Mouse (Mus musculus) embryonic facial prominence, embryonic 10.5 days (tissue): ENCODE results near the gene 2310061N02Rik. TPM values are rescaled to one million over a fixed set of nuclear protein-coding genes. Genes with fewer than 3 reads are reported as not detected.

Experiments
- DNase-seq: peaks from one replicate; pipeline ENCODE4 v3.0.0-alpha.2; 2017; ENCODE audit warnings: low spot score
- H3K27ac ChIP-seq: fragments of 300-500 bp; sonication (generic); replicated peaks from 2 replicates; pipeline ENCODE4 v1.5.1; 2016; ENCODE audit warnings: mild to moderate bottlenecking
- H3K27me3 ChIP-seq: fragments of 300-500 bp; sonication (generic); replicated peaks from 2 replicates; pipeline ENCODE4 v1.6.1; 2016; ENCODE audit warnings: low read depth, mild to moderate bottlenecking; ENCODE audit not compliant: poor library complexity, severe bottlenecking
- H3K36me3 ChIP-seq: fragments of 300-500 bp; sonication (generic); replicated peaks from 2 replicates; pipeline ENCODE4 v1.6.1; 2016; ENCODE audit warnings: mild to moderate bottlenecking, moderate library complexity
- H3K4me1 ChIP-seq: fragments of 300-500 bp; sonication (generic); 2 replicates; pipeline ENCODE4 v1.6.1; 2016
- H3K4me3 ChIP-seq: fragments of 300-500 bp; sonication (generic); 2 replicates; pipeline ENCODE4 v1.5.1; 2016; ENCODE audit warnings: mild to moderate bottlenecking, moderate library complexity
- H3K9me3 ChIP-seq: fragments of 300-500 bp; sonication (generic); 2 replicates; pipeline ENCODE4 v1.6.1; 2016; ENCODE audit warnings: mild to moderate bottlenecking
- WGBS: fragments of 180-500 bp; shearing (Covaris S2); methylation state at CpG from one replicate; pipeline ENCODE4 v1.1.7; 2016; 5-methylcytosine and 5-hydroxymethylcytosine counted together
- polyA plus RNA-seq: library from polyadenylated mRNA; unstranded; fragments of >200 nt; fragmentation: Nextera tagmentation; extraction: Ambion mirVana; gene quantifications from 2 replicates; pipeline ENCODE4 v1.2.1, GENCODE M21; 2016

The 2310061N02Rik gene
- polyA plus RNA-seq, 1 experiment from 2014 or later = not detected

DNA sequence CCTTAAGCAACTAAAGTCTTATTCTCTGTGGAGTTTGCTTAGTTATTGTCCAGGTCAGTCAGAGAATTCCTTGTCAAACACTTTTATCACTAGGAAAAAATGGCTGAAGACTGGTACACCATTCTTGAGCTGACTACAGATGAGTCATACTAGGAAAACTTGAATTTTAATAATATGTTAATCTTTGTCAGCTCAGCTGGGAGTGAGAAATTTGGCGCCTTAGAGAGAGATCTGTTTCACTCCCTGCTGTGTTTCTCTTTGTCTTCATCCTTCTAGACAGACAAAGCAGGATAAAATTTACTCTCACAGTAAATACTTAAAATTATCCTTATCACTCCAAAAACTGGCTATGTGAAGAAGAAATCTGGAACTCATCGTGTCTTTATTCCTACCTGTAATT is 26.5 kb downstream of the 2310061N02Rik start:
- H3K36me3 ChIP-seq = no peaks in the 10 kb centered on the region
- no peak for DNase-seq
- no peaks in the 10 kb centered on the region for H3K4me1 ChIP-seq
- H3K9me3 ChIP-seq = no peaks in the 10 kb centered on the region
- H3K27ac ChIP-seq = no peak overlapping the region
- WGBS = 65% methylated on average over 2 of the region's 2 CpGs
- H3K4me3 ChIP-seq = no peak overlapping the region
- H3K27me3 ChIP-seq = no peaks in the 10 kb centered on the region

DNA sequence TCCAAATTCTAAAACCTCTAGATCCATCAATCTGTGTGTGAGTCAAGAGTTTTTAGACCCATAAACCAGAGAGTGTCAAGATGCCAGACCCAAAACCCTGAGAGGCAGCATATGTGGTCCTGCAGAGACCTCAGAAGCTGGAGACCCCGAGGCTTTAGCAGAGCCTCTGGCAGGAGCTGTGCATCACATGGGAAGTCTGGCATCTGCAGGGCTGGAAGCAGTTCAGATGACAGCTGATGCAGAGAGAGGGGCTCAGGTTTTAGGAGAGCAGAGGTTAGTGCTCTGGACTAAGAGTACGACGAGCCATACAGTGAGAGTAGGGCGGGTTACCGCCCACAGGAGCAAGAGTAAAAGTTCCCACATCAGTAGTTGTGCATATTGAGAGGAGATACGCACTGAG is 28.7 kb downstream of the 2310061N02Rik start:
- 87% methylated on average over 6 of the region's 6 CpGs for WGBS

DNA sequence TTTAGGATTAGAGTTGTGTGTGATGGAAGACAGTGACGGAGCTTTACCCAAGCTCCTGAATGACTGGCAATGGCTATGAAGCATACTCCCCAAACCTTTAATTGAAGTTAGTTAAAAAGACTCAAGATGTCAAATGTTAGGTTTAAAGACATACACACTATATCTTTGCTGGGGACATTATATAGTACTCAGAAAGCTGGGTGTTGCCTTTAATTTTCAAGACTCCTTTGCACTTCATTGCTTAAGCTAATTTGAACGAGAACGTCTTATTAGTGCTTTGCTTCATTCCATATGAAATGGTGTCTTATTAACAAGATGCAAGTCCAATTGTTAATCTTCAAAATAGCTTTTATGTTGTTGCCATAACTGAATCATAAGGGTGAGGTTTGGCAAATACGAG is 36.2 kb downstream of the 2310061N02Rik start, which contains the start of gene Krtap27-1:
Gene Krtap27-1 (minus strand): TSS at position 101 of the 400 bp plus-strand sequence.
- H3K36me3 ChIP-seq = no peaks in the 10 kb centered on the region
- no peaks in the 10 kb centered on the region for H3K4me1 ChIP-seq
- no peaks in the 10 kb centered on the region for H3K9me3 ChIP-seq
- H3K27ac ChIP-seq = no peak within 1 kb of the TSS
- H3K27me3 ChIP-seq = no peaks in the 10 kb centered on the region
- no peak for DNase-seq
- H3K4me3 ChIP-seq = no peak within 1 kb of the TSS
- 92% methylated on average over 4 of the region's 4 CpGs for WGBS

More for the DNA sequence above, 28.7 kb downstream of the 2310061N02Rik start:
- Histone ChIP-seq H3K27ac (no peak overlapping the region), H3K4me3 (no peak overlapping the region), H3K36me3 (no peaks in the 10 kb centered on the region), H3K9me3 (no peaks in the 10 kb centered on the region), H3K27me3 (no peaks in the 10 kb centered on the region), H3K4me1 (no peaks in the 10 kb centered on the region)
- DNase-seq = no peak

DNA sequence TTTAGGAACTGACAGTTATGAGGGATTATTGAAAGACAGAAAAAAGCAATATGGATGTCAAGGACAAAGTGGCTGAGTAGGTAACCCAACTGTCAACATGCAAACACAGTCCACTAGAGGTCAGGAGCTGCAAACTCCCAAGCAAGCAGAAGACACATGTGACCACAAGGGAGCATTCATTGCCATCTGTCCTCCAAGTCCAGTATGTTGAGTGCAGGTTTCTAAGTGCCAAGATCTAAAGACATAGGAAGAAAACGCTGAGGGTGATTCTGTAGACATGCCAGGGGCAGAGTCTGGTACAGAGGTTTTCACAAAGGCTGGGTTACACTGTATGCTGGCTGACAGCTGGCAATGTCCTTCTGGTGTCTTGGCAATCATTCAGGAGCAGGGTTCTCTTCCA is 50.3 kb downstream of the 2310061N02Rik start:
- no peak for DNase-seq
- Histone ChIP-seq H3K4me3 (no peak overlapping the region), H3K4me1 (no peaks in the 10 kb centered on the region), H3K27ac (no peak overlapping the region), H3K36me3 (no peaks in the 10 kb centered on the region), H3K27me3 (no peaks in the 10 kb centered on the region), H3K9me3 (no peaks in the 10 kb centered on the region)
- WGBS = 62% methylated on average over 1 of the region's 1 CpGs

Other genes with a start within 250 kb of the 2310061N02Rik start
- not detected in 2 replicates for gene Cldn17, start 201.0 kb downstream of the 2310061N02Rik start, polyA plus RNA-seq
- gene Cldn8, start 144.8 kb downstream of the 2310061N02Rik start, polyA plus RNA-seq = 4.2 TPM in 2 replicates
- gene Krtap24-1, start 95.7 kb downstream of the 2310061N02Rik start, polyA plus RNA-seq = not detected in 2 replicates
- gene 2310079G19Rik, start 80.3 kb downstream of the 2310061N02Rik start, polyA plus RNA-seq = not detected in 2 replicates
- not detected in 2 replicates for gene Krtap26-1, start 60.2 kb downstream of the 2310061N02Rik start, polyA plus RNA-seq
- not detected in 2 replicates for gene Krtap27-1, start 36.3 kb downstream of the 2310061N02Rik start, polyA plus RNA-seq
- not detected in 2 replicates for gene Krtap13-1, start 20.9 kb upstream of the 2310061N02Rik start, polyA plus RNA-seq
- not detected in 2 replicates for gene Krtap13, start 43.7 kb upstream of the 2310061N02Rik start, polyA plus RNA-seq
- not detected in 2 replicates for gene 2310034C09Rik, start 50.9 kb upstream of the 2310061N02Rik start, polyA plus RNA-seq
- gene 2310057N15Rik, start 66.2 kb upstream of the 2310061N02Rik start, polyA plus RNA-seq = not detected in 2 replicates
- not detected in 2 replicates for gene Gm5965, start 69.9 kb upstream of the 2310061N02Rik start, polyA plus RNA-seq
- gene Gm20741, start 104.3 kb upstream of the 2310061N02Rik start, polyA plus RNA-seq = not detected in 2 replicates
- not detected in 2 replicates for gene Krtap15, start 112.3 kb upstream of the 2310061N02Rik start, polyA plus RNA-seq
- gene Krtap14, start 118.2 kb upstream of the 2310061N02Rik start, polyA plus RNA-seq = not detected in 2 replicates
- not detected in 2 replicates for gene Krtap19-1, start 161.4 kb upstream of the 2310061N02Rik start, polyA plus RNA-seq
- not detected in 2 replicates for gene Krtap19-2, start 166.3 kb upstream of the 2310061N02Rik start, polyA plus RNA-seq
- not detected in 2 replicates for gene Krtap19-3, start 170.1 kb upstream of the 2310061N02Rik start, polyA plus RNA-seq
- not detected in 2 replicates for gene Krtap19-4, start 177.1 kb upstream of the 2310061N02Rik start, polyA plus RNA-seq
- not detected in 2 replicates for gene Krtap19-5, start 188.5 kb upstream of the 2310061N02Rik start, polyA plus RNA-seq
- gene Krtap19-9b, start 224.3 kb upstream of the 2310061N02Rik start, polyA plus RNA-seq = not detected in 2 replicates